27 mouse cellular contexts compared by ENCODE assay signal in the genomic region with DNA sequence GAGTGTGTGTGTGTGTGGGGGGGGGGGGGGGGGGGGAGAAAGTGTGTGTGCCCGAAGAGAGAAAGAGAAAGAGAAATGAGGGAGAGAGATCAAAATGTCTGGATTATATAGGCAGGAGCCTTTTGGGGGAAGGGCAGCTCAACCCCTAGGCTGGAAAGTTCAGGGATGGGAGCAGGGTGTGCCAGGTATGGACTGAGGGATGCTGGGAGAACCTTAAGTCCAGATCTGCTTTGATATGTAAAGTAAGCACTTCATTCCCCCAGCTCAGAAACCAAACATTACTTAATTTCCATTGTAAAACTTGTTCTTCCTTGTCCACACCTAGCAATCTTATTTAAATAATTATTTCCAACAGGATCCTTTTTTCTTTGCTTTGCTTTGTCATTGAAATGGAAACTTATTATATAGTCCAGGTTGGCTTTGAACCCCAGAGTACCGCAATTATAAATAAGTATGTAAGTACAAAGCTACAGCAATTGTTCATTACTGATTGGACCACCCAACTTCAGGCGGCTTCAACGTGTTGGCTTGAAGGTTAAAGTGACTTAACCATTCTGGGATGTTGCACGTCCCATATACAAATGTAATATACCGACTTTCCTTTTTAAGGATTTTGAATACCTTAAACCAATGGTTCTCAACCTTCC.
"Had no signal": no experiment of that assay in that cellular context is flagged by ENCODE, and none has a peak within 500 bp of the region (broad histone marks: within the 10 kb centered on the region; RNA-seq: fewer than 3 reads in every experiment).

No protein-coding gene starts in this region.

- DNase-seq: gastrocnemius, postnatal 14 days; gastrocnemius, postnatal 36 days; heart, adult 11 months; heart, postnatal 10 days; heart, postnatal 4 days; kidney, adult 2 months; kidney, adult 9 months; kidney, postnatal 10 days; kidney, postnatal 25 days; kidney, postnatal 4 days; liver; liver, embryonic 13.5 days had no signal

- H3K4me3 ChIP-seq: heart, embryonic 10.5 days; heart, embryonic 12.5 days; hindbrain, embryonic 10.5 days; hindbrain, embryonic 12.5 days; intestine, embryonic 15.5 days; kidney, embryonic 15.5 days; layer of hippocampus, adult 2 months; left cerebral cortex, adult 2 months; limb, embryonic 10.5 days; limb, embryonic 12.5 days; liver, embryonic 13.5 days had no signal

- H3K9ac ChIP-seq: heart, embryonic 12.5 days; hindbrain, embryonic 12.5 days; hindbrain, embryonic 14.5 days; intestine, embryonic 15.5 days; kidney, embryonic 15.5 days; limb, embryonic 12.5 days; liver, embryonic 13.5 days had no signal

- H3K4me2 ChIP-seq: heart, embryonic 12.5 days; hindbrain, embryonic 12.5 days; hindbrain, embryonic 14.5 days; intestine, embryonic 15.5 days; kidney, embryonic 15.5 days; limb, embryonic 12.5 days; liver, embryonic 11.5 days; liver, embryonic 13.5 days had no signal

- H3K27ac ChIP-seq: heart, embryonic 10.5 days; hindbrain, embryonic 10.5 days; hindbrain, embryonic 12.5 days; hindbrain, embryonic 14.5 days; intestine, embryonic 15.5 days; kidney, embryonic 15.5 days; layer of hippocampus, adult 2 months; left cerebral cortex, adult 2 months; limb, embryonic 10.5 days; limb, embryonic 12.5 days; liver, embryonic 13.5 days had no signal

- H3K4me1 ChIP-seq: intestine, embryonic 15.5 days had no signal

- H3K36me3 ChIP-seq: heart, embryonic 10.5 days; heart, embryonic 12.5 days; hindbrain, embryonic 10.5 days; hindbrain, embryonic 12.5 days; intestine, embryonic 15.5 days; kidney, embryonic 15.5 days; limb, embryonic 10.5 days; limb, embryonic 12.5 days; liver, embryonic 13.5 days had no signal

- ATAC-seq: hindbrain, embryonic 16.5 days; inflammation-experienced regulatory T-cells, adult 6 months; intestine, embryonic 15.5 days; intestine, postnatal 0 days had no signal

- H3K27me3 ChIP-seq: heart, embryonic 12.5 days; hindbrain, embryonic 12.5 days; intestine, embryonic 15.5 days; kidney, embryonic 15.5 days; liver, embryonic 13.5 days had no signal

- H3K9me3 ChIP-seq: heart, embryonic 10.5 days; heart, embryonic 12.5 days; hindbrain, embryonic 10.5 days; hindbrain, embryonic 12.5 days; intestine, embryonic 15.5 days; kidney, embryonic 15.5 days; limb, embryonic 10.5 days; limb, embryonic 12.5 days; liver, embryonic 13.5 days had no signal
